Mouse (Mus musculus): Measurements from ENCODE around the gene Mmadhc. TPM values are rescaled to one million over a fixed set of nuclear protein-coding genes. Genes with fewer than 3 reads are reported as not detected.

Mmadhc gene
- 163 and 178 TPM in 2 replicates for polyA plus RNA-seq (2014; fragmentation: Nextera tagmentation; extraction: Ambion mirVana)

- Histone ChIP-seq H3K27me3 (replicated peaks; ENCODE audit: control insufficient read depth, insufficient read depth, low read length) (no peaks in the 10 kb centered on the region), H3K9me3 (replicated peaks; ENCODE audit: control insufficient read depth, low read length) (no peaks in the 10 kb centered on the region), H3K4me3 (ENCODE audit: low read depth, low read length) (peak within 1 kb of the TSS; percentile 90), H3K27ac (ENCODE audit: low read depth, low read length) (peak within 1 kb of the TSS; percentile 87), H3K36me3 (ENCODE audit: control insufficient read depth, insufficient read depth, low read length) (no peaks in the 10 kb centered on the region), H3K4me2 (ENCODE audit: low read length) (peak within 1 kb of the TSS; percentile 79), H3K9ac (ENCODE audit: low read length) (peak within 1 kb of the TSS; percentile 91), H3K4me1 (ENCODE audit: control insufficient read depth, insufficient read depth, low read length) (peaks cover 13% of the 10 kb centered on the region)
- DNase-seq (ENCODE audit: low spot score) = peak; percentile 98
- under 1% methylated on average over 57 of the region's 58 CpGs for WGBS
- peak; percentile 97 for ATAC-seq
Observed at GRCm38 (mm10) chr2:50296109-50296986, at the start of gene Mmadhc. TSS of gene Mmadhc (minus strand) at chr2:50296801.

- H3K4me3 ChIP-seq (ENCODE audit: low read depth, low read length) = no peak overlapping the region
- no peak overlapping the region for H3K9ac ChIP-seq (ENCODE audit: low read length)
- H3K4me1 ChIP-seq (ENCODE audit: control insufficient read depth, insufficient read depth, low read length) = no peaks in the 10 kb centered on the region
- no peaks in the 10 kb centered on the region for H3K27me3 ChIP-seq (replicated peaks; ENCODE audit: control insufficient read depth, insufficient read depth, low read length)
- no peak for DNase-seq (ENCODE audit: low spot score)
- no peak for ATAC-seq
- no peak overlapping the region for H3K27ac ChIP-seq (ENCODE audit: low read depth, low read length)
- no peaks in the 10 kb centered on the region for H3K9me3 ChIP-seq (replicated peaks; ENCODE audit: control insufficient read depth, low read length)
- no peak overlapping the region for H3K4me2 ChIP-seq (ENCODE audit: low read length)
- H3K36me3 ChIP-seq (ENCODE audit: control insufficient read depth, insufficient read depth, low read length) = no peaks in the 10 kb centered on the region
- 90% methylated on average over 8 of the region's 8 CpGs for WGBS
Observed at GRCm38 (mm10) chr2:50343598-50343997, 47.0 kb upstream of the Mmadhc start.

GRCm38 (mm10) chr2:50339061-50339460 is 42.5 kb upstream of the Mmadhc start:
- DNase-seq (ENCODE audit: low spot score) (no peak), ATAC-seq (no peak)
- H3K27ac ChIP-seq (ENCODE audit: low read depth, low read length) = no peak overlapping the region
- no peak overlapping the region for H3K4me3 ChIP-seq (ENCODE audit: low read depth, low read length)
- no peak overlapping the region for H3K4me2 ChIP-seq (ENCODE audit: low read length)
- no peaks in the 10 kb centered on the region for H3K4me1 ChIP-seq (ENCODE audit: control insufficient read depth, insufficient read depth, low read length)
- 82% methylated on average over 3 of the region's 3 CpGs for WGBS
- no peaks in the 10 kb centered on the region for H3K36me3 ChIP-seq (ENCODE audit: control insufficient read depth, insufficient read depth, low read length)
- H3K27me3 ChIP-seq (replicated peaks; ENCODE audit: control insufficient read depth, insufficient read depth, low read length) = no peaks in the 10 kb centered on the region
- no peak overlapping the region for H3K9ac ChIP-seq (ENCODE audit: low read length)
- no peaks in the 10 kb centered on the region for H3K9me3 ChIP-seq (replicated peaks; ENCODE audit: control insufficient read depth, low read length)

- Histone ChIP-seq H3K36me3 (ENCODE audit: control insufficient read depth, insufficient read depth, low read length) (no peaks in the 10 kb centered on the region), H3K27ac (ENCODE audit: low read depth, low read length) (no peak overlapping the region), H3K4me3 (ENCODE audit: low read depth, low read length) (no peak overlapping the region), H3K9me3 (replicated peaks; ENCODE audit: control insufficient read depth, low read length) (no peaks in the 10 kb centered on the region), H3K9ac (ENCODE audit: low read length) (no peak overlapping the region), H3K27me3 (replicated peaks; ENCODE audit: control insufficient read depth, insufficient read depth, low read length) (no peaks in the 10 kb centered on the region), H3K4me1 (ENCODE audit: control insufficient read depth, insufficient read depth, low read length) (no peaks in the 10 kb centered on the region), H3K4me2 (ENCODE audit: low read length) (no peak overlapping the region)
- ATAC-seq (no peak), DNase-seq (ENCODE audit: low spot score) (no peak)
- WGBS = 56% methylated on average over 1 of the region's 1 CpGs
Observed at GRCm38 (mm10) chr2:50337596-50337995, 41.0 kb upstream of the Mmadhc start.

GRCm38 (mm10) chr2:50331716-50332270 is 35.2 kb upstream of the Mmadhc start:
- no peak overlapping the region for H3K27ac ChIP-seq (ENCODE audit: low read depth, low read length)
- no peaks in the 10 kb centered on the region for H3K9me3 ChIP-seq (replicated peaks; ENCODE audit: control insufficient read depth, low read length)
- H3K4me2 ChIP-seq (ENCODE audit: low read length) = no peak overlapping the region
- ATAC-seq (no peak), DNase-seq (ENCODE audit: low spot score) (peak; percentile 16)
- 48% methylated on average over 5 of the region's 5 CpGs for WGBS
- no peaks in the 10 kb centered on the region for H3K27me3 ChIP-seq (replicated peaks; ENCODE audit: control insufficient read depth, insufficient read depth, low read length)
- no peaks in the 10 kb centered on the region for H3K4me1 ChIP-seq (ENCODE audit: control insufficient read depth, insufficient read depth, low read length)
- no peak overlapping the region for H3K9ac ChIP-seq (ENCODE audit: low read length)
- no peaks in the 10 kb centered on the region for H3K36me3 ChIP-seq (ENCODE audit: control insufficient read depth, insufficient read depth, low read length)
- no peak overlapping the region for H3K4me3 ChIP-seq (ENCODE audit: low read depth, low read length)

- DNase-seq (ENCODE audit: low spot score) (no peak), ATAC-seq (no peak)
- Histone ChIP-seq H3K9ac (ENCODE audit: low read length) (no peak overlapping the region), H3K36me3 (ENCODE audit: control insufficient read depth, insufficient read depth, low read length) (no peaks in the 10 kb centered on the region), H3K4me3 (ENCODE audit: low read depth, low read length) (no peak overlapping the region), H3K4me2 (ENCODE audit: low read length) (no peak overlapping the region), H3K27ac (ENCODE audit: low read depth, low read length) (no peak overlapping the region), H3K9me3 (replicated peaks; ENCODE audit: control insufficient read depth, low read length) (no peaks in the 10 kb centered on the region), H3K27me3 (replicated peaks; ENCODE audit: control insufficient read depth, insufficient read depth, low read length) (no peaks in the 10 kb centered on the region), H3K4me1 (ENCODE audit: control insufficient read depth, insufficient read depth, low read length) (no peaks in the 10 kb centered on the region; the same call in 1 of the 2 replicates)
- 83% methylated on average over 4 of the region's 4 CpGs for WGBS
Observed at GRCm38 (mm10) chr2:50328181-50328580, 31.6 kb upstream of the Mmadhc start.

- no peak overlapping the region for H3K4me2 ChIP-seq (ENCODE audit: low read length)
- no peak overlapping the region for H3K27ac ChIP-seq (ENCODE audit: low read depth, low read length)
- H3K4me3 ChIP-seq (ENCODE audit: low read depth, low read length) = no peak overlapping the region
- no peaks in the 10 kb centered on the region; the same call in 1 of the 2 replicates for H3K4me1 ChIP-seq (ENCODE audit: control insufficient read depth, insufficient read depth, low read length)
- 79% methylated on average over 7 of the region's 7 CpGs for WGBS
- H3K27me3 ChIP-seq (replicated peaks; ENCODE audit: control insufficient read depth, insufficient read depth, low read length) = no peaks in the 10 kb centered on the region
- no peaks in the 10 kb centered on the region for H3K9me3 ChIP-seq (replicated peaks; ENCODE audit: control insufficient read depth, low read length)
- H3K9ac ChIP-seq (ENCODE audit: low read length) = no peak overlapping the region
- DNase-seq (ENCODE audit: low spot score) = no peak
- ATAC-seq = no peak
- H3K36me3 ChIP-seq (ENCODE audit: control insufficient read depth, insufficient read depth, low read length) = no peaks in the 10 kb centered on the region
Observed at GRCm38 (mm10) chr2:50324799-50325198, 28.2 kb upstream of the Mmadhc start.

GRCm38 (mm10) chr2:50306663-50307320 is 10.2 kb upstream of the Mmadhc start:
- H3K36me3 ChIP-seq (ENCODE audit: control insufficient read depth, insufficient read depth, low read length) = no peaks in the 10 kb centered on the region
- H3K9ac ChIP-seq (ENCODE audit: low read length) = no peak overlapping the region
- no peak overlapping the region for H3K4me3 ChIP-seq (ENCODE audit: low read depth, low read length)
- H3K4me1 ChIP-seq (ENCODE audit: control insufficient read depth, insufficient read depth, low read length) = 0 out of 2 replicates have a peak, but pooled peaks cover 2% of the 10 kb centered on the region
- ATAC-seq (peak; percentile 91), DNase-seq (ENCODE audit: low spot score) (peak; percentile 92)
- no peak overlapping the region for H3K27ac ChIP-seq (ENCODE audit: low read depth, low read length)
- H3K27me3 ChIP-seq (replicated peaks; ENCODE audit: control insufficient read depth, insufficient read depth, low read length) = no peaks in the 10 kb centered on the region
- no peaks in the 10 kb centered on the region for H3K9me3 ChIP-seq (replicated peaks; ENCODE audit: control insufficient read depth, low read length)
- WGBS = 47% methylated on average over 9 of the region's 9 CpGs
- no peak overlapping the region for H3K4me2 ChIP-seq (ENCODE audit: low read length)
